Mouse (Mus musculus) kidney, postnatal 25 days (tissue): ENCODE data around the gene Cacna1a.

ENCODE experiments used
- DNase-seq, 2 experiments: peaks; one replicate each; pipeline ENCODE4 v3.0.0; 2021; ENCODE audit warnings: mixed read lengths in 2 of 2

Gene Cacna1a

GRCm38 (mm10) chr8:84639162-84640009, 251.1 kb downstream of the Cacna1a start:
- peak; percentile 92 to 97 for DNase-seq

GRCm38 (mm10) chr8:84640010-84640588, 251.9 kb downstream of the Cacna1a start:
- no peak for DNase-seq

GRCm38 (mm10) chr8:84640617-84641294, 252.5 kb downstream of the Cacna1a start:
- no peak for DNase-seq

GRCm38 (mm10) chr8:84641578-84642361, 253.5 kb downstream of the Cacna1a start:
- no peak for DNase-seq

- DNase-seq: no peak
Observed at GRCm38 (mm10) chr8:84643019-84643418, 254.8 kb downstream of the Cacna1a start.

- DNase-seq: no peak
Observed at GRCm38 (mm10) chr8:84646800-84647199, 258.6 kb downstream of the Cacna1a start.

- peak; percentile 45 to 59 for DNase-seq
Observed at GRCm38 (mm10) chr8:84647461-84647901, 259.2 kb downstream of the Cacna1a start.

- DNase-seq: no peak
Observed at GRCm38 (mm10) chr8:84650213-84650612, 262.0 kb downstream of the Cacna1a start.

- DNase-seq: no peak
Observed at GRCm38 (mm10) chr8:84653092-84653631, 264.9 kb downstream of the Cacna1a start.

- no peak for DNase-seq
Observed at GRCm38 (mm10) chr8:84654597-84654996, 266.4 kb downstream of the Cacna1a start.

- peak; percentile 34 to 69 for DNase-seq
Observed at GRCm38 (mm10) chr8:84655336-84656190, 267.3 kb downstream of the Cacna1a start.

GRCm38 (mm10) chr8:84656191-84656525, 267.9 kb downstream of the Cacna1a start:
- DNase-seq: no peak

- peak; percentile 90 to 96 for DNase-seq
Observed at GRCm38 (mm10) chr8:84656641-84657126, 268.4 kb downstream of the Cacna1a start.

GRCm38 (mm10) chr8:84657203-84657602, 269.0 kb downstream of the Cacna1a start:
- no peak for DNase-seq

GRCm38 (mm10) chr8:84657680-84658079, 269.4 kb downstream of the Cacna1a start:
- DNase-seq: peak; percentile 39 to 62

GRCm38 (mm10) chr8:84658951-84659350, 270.7 kb downstream of the Cacna1a start:
- no peak for DNase-seq

- peak; percentile 74 to 89 for DNase-seq
Observed at GRCm38 (mm10) chr8:84659936-84660818, 271.9 kb downstream of the Cacna1a start.

- peak; percentile 85 to 91 for DNase-seq
Observed at GRCm38 (mm10) chr8:84660819-84661457, 272.7 kb downstream of the Cacna1a start.

GRCm38 (mm10) chr8:84661458-84661871, 273.2 kb downstream of the Cacna1a start:
- peak; percentile 86 to 96 for DNase-seq
